Mouse (Mus musculus) embryonic facial prominence, embryonic 11.5 days (tissue): ENCODE results near the gene Fam184b. TPM values are rescaled to one million over a fixed set of nuclear protein-coding genes. Genes with fewer than 3 reads are reported as not detected.

Experiments
- ATAC-seq: fragments of 200-750 bp; cut with Nextera tagmentation; replicated peaks from 2 replicates; pipeline ENCODE4 v1.8.0; 2017; ENCODE audit warnings: low read depth; ENCODE audit not compliant: insufficient number of reproducible peaks, low FRiP score, low TSS enrichment
- DNase-seq: peaks from one replicate; pipeline ENCODE4 v3.0.0-alpha.2; 2015; ENCODE audit warnings: low spot score
- H3K27ac ChIP-seq: fragments of 300-500 bp; sonication (generic); replicated peaks from 2 replicates; pipeline ENCODE4 v1.5.1; 2014; ENCODE audit warnings: mild to moderate bottlenecking, low read depth, low read length, control low read depth
- H3K27me3 ChIP-seq: fragments of 300-500 bp; sonication (generic); 2 replicates; pipeline ENCODE4 v1.6.1; 2014; ENCODE audit warnings: mild to moderate bottlenecking, low read length, moderate library complexity, mixed read lengths; ENCODE audit not compliant: control insufficient read depth, insufficient read depth
- H3K36me3 ChIP-seq: fragments of 300-500 bp; sonication (generic); replicated peaks from 2 replicates; pipeline ENCODE4 v1.6.1; 2014; ENCODE audit warnings: low read depth, mild to moderate bottlenecking, low read length, moderate library complexity, mixed read lengths; ENCODE audit not compliant: control insufficient read depth, insufficient read depth
- H3K4me1 ChIP-seq: fragments of 300-500 bp; sonication (generic); 2 replicates; pipeline ENCODE4 v1.6.1; 2014; ENCODE audit warnings: low read length, mixed read lengths; ENCODE audit not compliant: control insufficient read depth, insufficient read depth
- H3K4me2 ChIP-seq: fragments of 300-500 bp; sonication (generic); 2 replicates; pipeline ENCODE4 v1.6.1; 2014; ENCODE audit warnings: low read depth, mild to moderate bottlenecking, control low read depth, low read length, moderate library complexity
- H3K4me3 ChIP-seq: fragments of 300-500 bp; sonication (generic); 2 replicates; pipeline ENCODE4 v1.5.1; 2014; ENCODE audit warnings: low read depth, low read length, control low read depth
- H3K9ac ChIP-seq: fragments of 300-500 bp; sonication (generic); replicated peaks from 2 replicates; pipeline ENCODE4 v1.6.1; 2014; ENCODE audit warnings: mild to moderate bottlenecking, control low read depth, low read length
- H3K9me3 ChIP-seq: fragments of 300-500 bp; sonication (generic); replicated peaks from 2 replicates; pipeline ENCODE4 v1.6.1; 2016; ENCODE audit warnings: mild to moderate bottlenecking, low read length, inconsistent platforms, mixed read lengths; ENCODE audit not compliant: control insufficient read depth
- WGBS: fragments of 180-500 bp; shearing (Covaris S2); extraction: QIAGEN DNeasy Blood & Tissue Kit; methylation state at CpG from one replicate; pipeline ENCODE4 v1.1.7; 2014; 5-methylcytosine and 5-hydroxymethylcytosine counted together
- polyA plus RNA-seq: library from polyadenylated mRNA; unstranded; fragments of >200 nt; fragmentation: Nextera tagmentation; extraction: Ambion mirVana; gene quantifications from 2 replicates; pipeline ENCODE4 v1.2.1, GENCODE M21; 2014

The Fam184b gene
- polyA plus RNA-seq, 1 experiment from 2014 or later = 0.73 TPM

DNA sequence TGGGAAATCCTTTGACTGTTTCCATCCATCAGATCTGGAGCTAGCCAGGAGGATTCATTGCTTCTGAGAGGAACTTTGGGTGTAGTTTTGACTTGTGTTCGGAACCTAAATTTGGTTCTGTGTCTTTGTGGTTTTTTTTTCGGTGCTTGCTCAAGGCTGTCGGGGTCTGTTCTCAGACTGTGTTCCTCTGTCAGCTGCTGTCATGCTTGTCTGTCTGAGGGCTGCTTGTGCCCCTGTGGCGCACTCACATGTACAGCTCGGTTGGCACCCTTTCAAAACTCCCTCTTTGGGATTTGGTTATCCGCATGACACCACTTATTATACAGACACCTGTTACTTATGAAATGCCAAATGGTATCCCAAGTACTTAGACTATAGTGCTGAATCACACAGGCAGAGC lies 117.8 kb downstream of the Fam184b start:
- ATAC-seq (no peak), DNase-seq (no peak)
- H3K27me3 ChIP-seq = no peaks in the 10 kb centered on the region
- H3K9ac ChIP-seq = no peak overlapping the region
- no peaks in the 10 kb centered on the region; the same call in 1 of the 2 replicates for H3K4me1 ChIP-seq
- H3K4me3 ChIP-seq = no peak overlapping the region
- WGBS = 97% methylated on average over 6 of the region's 6 CpGs
- no peaks in the 10 kb centered on the region for H3K9me3 ChIP-seq
- H3K27ac ChIP-seq = no peak overlapping the region
- H3K36me3 ChIP-seq = peaks cover 4% of the 10 kb centered on the region
- H3K4me2 ChIP-seq = no peak overlapping the region

DNA sequence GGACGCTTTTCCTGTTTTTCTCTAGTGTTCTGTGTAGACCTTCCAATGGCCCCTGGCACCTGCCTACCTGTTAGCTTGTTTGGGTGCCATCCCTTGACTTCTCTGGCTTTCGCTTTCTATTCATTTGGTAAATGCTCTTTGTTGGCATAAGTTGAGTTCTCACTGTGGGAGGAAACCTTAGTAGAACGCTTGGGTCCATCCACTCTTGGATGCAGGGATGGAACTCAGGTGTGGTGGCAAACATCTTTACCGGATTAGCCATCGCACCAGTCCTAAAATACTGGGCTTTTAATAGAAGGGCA lies 118.7 kb downstream of the Fam184b start:
- 5% methylated on average over 5 of the region's 5 CpGs for WGBS
- Histone ChIP-seq H3K4me3 (peak overlapping the region; percentile 97), H3K4me2 (peak overlapping the region; percentile 66), H3K36me3 (peaks cover 4% of the 10 kb centered on the region), H3K4me1 (no peaks in the 10 kb centered on the region; the same call in 1 of the 2 replicates), H3K27me3 (no peaks in the 10 kb centered on the region), H3K9ac (peak overlapping the region; percentile 90), H3K9me3 (no peaks in the 10 kb centered on the region), H3K27ac (no peak overlapping the region)
- ATAC-seq = no peak
- no peak for DNase-seq

DNA sequence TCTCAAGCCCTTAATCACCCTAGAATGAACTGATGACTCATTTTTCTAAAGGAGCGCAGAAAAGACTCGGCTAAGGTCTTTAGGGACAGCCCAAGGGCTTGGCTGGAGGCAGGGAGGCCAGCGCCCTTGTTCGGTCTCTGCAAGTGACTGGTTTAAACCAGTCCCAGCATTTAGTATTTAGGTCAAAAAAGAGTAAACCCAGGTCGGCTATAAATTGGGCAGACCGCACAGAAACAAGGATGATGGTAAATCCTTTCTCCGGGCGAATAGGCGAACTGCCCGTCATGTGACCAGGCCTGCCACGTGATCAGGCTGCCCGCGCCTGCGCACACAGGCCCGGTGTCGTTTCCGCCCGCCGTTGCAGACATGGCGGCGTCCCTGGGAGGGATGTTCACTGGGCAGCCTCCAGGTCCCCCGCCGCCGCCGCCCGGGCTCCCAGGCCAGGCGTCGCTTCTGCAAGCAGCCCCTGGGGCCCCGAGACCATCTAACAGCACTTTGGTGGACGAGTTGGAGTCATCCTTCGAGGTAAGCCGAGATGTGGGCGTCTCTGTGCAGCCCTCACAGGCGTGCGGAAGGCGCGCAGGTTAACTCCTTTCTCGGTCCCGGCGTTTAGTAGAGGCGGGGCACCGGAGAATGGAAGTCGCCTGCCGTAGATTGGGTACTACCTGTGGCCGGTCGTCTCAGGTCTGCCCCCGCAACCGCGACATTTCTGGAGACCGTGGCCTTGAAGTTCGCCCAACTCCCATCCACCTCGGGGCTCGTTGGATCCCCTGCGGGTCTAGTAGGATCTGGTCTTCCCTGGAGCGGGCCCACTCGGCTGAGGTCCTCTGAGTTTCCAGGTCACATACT lies 119.2 kb downstream of the Fam184b start, which contains the start of gene Med28:
Gene Med28 (plus strand): TSS at position 270 of the 849 bp plus-strand sequence.
- ATAC-seq = peak; percentile 89
- no peaks in the 10 kb centered on the region for H3K9me3 ChIP-seq
- DNase-seq = peak; percentile 93
- H3K4me1 ChIP-seq = no peaks in the 10 kb centered on the region; the same call in 1 of the 2 replicates
- peaks cover 3% of the 10 kb centered on the region for H3K36me3 ChIP-seq
- peak within 1 kb of the TSS; percentile 97 for H3K4me3 ChIP-seq
- no peaks in the 10 kb centered on the region for H3K27me3 ChIP-seq
- peak within 1 kb of the TSS; percentile 69 for H3K4me2 ChIP-seq
- no peak within 1 kb of the TSS for H3K27ac ChIP-seq
- 2% methylated on average over 56 of the region's 56 CpGs for WGBS
- peak within 1 kb of the TSS; percentile 90 for H3K9ac ChIP-seq

DNA sequence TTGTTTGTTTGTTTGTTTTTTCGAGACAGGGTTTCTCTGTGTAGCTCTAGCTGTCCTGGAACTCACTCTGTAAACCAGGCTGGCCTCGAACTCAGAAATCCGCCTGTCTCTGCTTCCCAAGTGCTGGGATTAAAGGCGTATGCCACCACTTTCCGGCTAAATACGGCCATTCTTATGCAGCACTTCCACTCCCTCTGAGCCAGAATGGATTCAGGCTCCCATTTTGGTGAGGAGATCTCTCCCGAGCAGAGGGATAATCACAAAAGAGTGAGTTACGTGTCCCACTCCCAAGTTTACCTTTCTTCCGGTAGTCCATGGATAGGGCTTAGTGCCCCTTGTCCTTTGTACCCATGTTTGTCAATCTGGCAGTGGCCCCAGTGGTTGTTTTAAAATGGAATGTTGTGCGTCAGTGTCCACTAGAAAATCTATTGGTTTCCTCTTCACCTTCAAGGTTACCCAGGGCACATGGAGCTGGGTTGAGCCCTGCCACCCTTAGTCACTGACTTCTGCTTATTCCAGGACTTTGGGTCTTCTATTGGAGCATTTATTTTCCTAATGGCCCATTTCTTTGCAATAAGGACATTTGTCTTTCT lies 124.2 kb downstream of the Fam184b start:
- Histone ChIP-seq H3K9ac (no peak overlapping the region), H3K4me1 (no peaks in the 10 kb centered on the region), H3K4me3 (no peak overlapping the region), H3K27me3 (no peaks in the 10 kb centered on the region), H3K36me3 (peaks cover 2% of the 10 kb centered on the region), H3K9me3 (no peaks in the 10 kb centered on the region), H3K27ac (no peak overlapping the region), H3K4me2 (no peak overlapping the region)
- WGBS = 94% methylated on average over 10 of the region's 10 CpGs
- ATAC-seq (no peak), DNase-seq (no peak)

DNA sequence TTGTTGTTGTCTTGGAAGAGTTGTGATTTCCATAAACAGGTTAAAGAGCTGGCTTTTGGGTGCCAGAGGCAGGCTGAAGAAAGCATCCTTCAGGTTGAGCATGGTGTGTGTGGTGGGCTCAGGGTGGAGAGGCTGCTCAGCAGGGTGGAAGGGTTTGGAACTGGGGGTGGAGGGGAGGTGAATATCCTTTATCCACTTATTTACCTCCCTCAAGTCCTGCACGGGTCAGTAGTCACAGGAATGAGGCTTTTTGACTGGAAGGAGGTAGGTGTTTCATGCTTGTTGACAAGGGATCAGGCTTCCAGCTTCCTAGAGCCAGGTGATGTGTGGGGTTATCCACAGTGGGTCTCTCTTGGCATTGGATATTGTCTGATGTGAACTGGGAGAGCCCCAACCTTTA lies 124.8 kb downstream of the Fam184b start:
- DNase-seq = no peak
- H3K4me2 ChIP-seq = no peak overlapping the region
- H3K4me1 ChIP-seq = no peaks in the 10 kb centered on the region
- H3K9ac ChIP-seq = no peak overlapping the region
- no peak overlapping the region for H3K27ac ChIP-seq
- H3K4me3 ChIP-seq = no peak overlapping the region
- ATAC-seq = no peak
- WGBS = 65% methylated on average over 1 of the region's 1 CpGs
- no peaks in the 10 kb centered on the region for H3K27me3 ChIP-seq
- no peaks in the 10 kb centered on the region for H3K9me3 ChIP-seq
- H3K36me3 ChIP-seq = peaks cover 2% of the 10 kb centered on the region

DNA sequence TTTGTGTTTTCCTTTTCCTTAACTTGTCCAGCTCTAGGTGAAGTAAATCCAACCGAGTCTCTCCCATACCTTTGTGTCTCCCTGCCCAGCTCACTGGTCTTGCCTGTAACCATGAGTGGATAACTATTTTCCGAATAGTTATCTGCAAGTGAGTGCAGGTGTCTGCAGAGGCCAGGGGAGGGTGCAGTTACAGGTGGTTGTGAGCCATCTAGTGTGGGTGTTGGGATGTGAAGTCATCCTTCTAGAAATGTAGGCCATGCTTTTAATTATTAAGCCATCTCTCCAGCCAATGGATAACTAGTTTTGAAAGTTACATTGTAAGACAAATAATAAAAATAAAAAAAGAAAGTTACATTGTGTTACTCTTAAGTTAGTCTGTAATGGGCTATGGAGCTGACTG lies 125.9 kb downstream of the Fam184b start:
- peaks cover 2% of the 10 kb centered on the region for H3K36me3 ChIP-seq

DNA sequence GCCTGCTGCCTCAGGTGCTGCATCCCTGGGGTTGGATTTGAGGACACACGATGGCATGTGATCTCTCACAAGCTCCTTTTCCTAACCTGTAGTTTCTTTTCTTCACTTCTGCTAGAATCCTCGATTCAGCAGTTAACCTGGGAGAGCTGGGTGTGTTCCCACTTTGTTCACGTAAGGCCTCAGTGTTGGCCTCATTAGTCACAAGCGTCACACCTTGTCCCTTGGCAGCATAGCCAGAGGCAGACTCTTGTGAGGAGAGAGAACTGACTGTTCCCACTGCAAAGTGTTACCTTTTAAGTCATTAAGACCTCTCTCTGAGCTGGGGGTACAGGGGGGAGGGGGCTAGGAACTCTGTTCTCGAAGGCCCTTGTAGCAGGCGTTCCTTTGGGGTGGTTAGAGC lies 126.5 kb downstream of the Fam184b start:
- peaks cover 2% of the 10 kb centered on the region for H3K36me3 ChIP-seq
- no peak overlapping the region for H3K4me2 ChIP-seq
- ATAC-seq = no peak
- no peaks in the 10 kb centered on the region for H3K27me3 ChIP-seq
- WGBS = 90% methylated on average over 6 of the region's 6 CpGs
- no peak overlapping the region for H3K27ac ChIP-seq
- no peak for DNase-seq
- no peak overlapping the region for H3K4me3 ChIP-seq
- H3K9ac ChIP-seq = no peak overlapping the region
- no peaks in the 10 kb centered on the region for H3K9me3 ChIP-seq
- no peaks in the 10 kb centered on the region for H3K4me1 ChIP-seq

More for the DNA sequence above, 125.9 kb downstream of the Fam184b start:
- H3K4me1 ChIP-seq = no peaks in the 10 kb centered on the region
- no peaks in the 10 kb centered on the region for H3K9me3 ChIP-seq
- no peak overlapping the region for H3K9ac ChIP-seq
- H3K27ac ChIP-seq = no peak overlapping the region
- no peak overlapping the region for H3K4me3 ChIP-seq
- H3K4me2 ChIP-seq = no peak overlapping the region
- H3K27me3 ChIP-seq = no peaks in the 10 kb centered on the region
- no peak for ATAC-seq
- 95% methylated on average over 2 of the region's 2 CpGs for WGBS
- DNase-seq = no peak

DNA sequence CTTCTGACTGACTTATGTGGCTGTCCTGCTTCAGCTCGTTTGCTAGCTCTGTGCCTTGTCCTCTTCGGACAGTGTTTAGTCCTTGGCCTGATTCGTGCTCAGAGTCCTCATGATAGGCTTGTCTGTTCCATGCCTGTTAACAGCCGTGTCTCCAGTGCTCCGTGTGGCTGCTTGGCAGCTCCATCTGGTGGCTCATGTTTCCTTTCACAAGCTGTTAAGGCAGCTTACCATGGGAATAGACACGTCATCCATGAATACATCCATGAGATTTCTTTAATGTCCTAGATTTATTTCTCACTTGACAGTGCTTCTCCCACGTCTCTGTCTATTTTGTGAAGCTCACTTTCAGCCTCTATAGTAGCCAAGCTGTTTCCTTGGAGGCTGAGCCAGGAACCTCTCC lies 129.3 kb downstream of the Fam184b start:
- H3K9ac ChIP-seq = no peak overlapping the region
- no peak for ATAC-seq
- no peak overlapping the region for H3K27ac ChIP-seq
- H3K4me2 ChIP-seq = no peak overlapping the region
- H3K9me3 ChIP-seq = no peaks in the 10 kb centered on the region
- 83% methylated on average over 7 of the region's 7 CpGs for WGBS
- H3K27me3 ChIP-seq = no peaks in the 10 kb centered on the region
- H3K36me3 ChIP-seq = peaks cover 2% of the 10 kb centered on the region
- no peak for DNase-seq
- H3K4me1 ChIP-seq = no peaks in the 10 kb centered on the region
- no peak overlapping the region for H3K4me3 ChIP-seq
